Mouse (Mus musculus): ENCODE measurements around the gene Rundc3a. TPM values are rescaled to one million over a fixed set of nuclear protein-coding genes. Genes with fewer than 3 reads are reported as not detected.
"Not testable (repeated sequence)": the region's sequence is repeated elsewhere in the genome, so short reads cannot be mapped to it uniquely, and the experiment has no call there.

Gene Rundc3a
- total RNA-seq, 2 experiments from 2014 or later: 0.66 to 0.90 TPM

GRCm38 (mm10) chr11:102385075-102385474, 8.1 kb upstream of the Rundc3a start:
- intact Hi-C loops (cut with DNase I; ENCODE audit: low total_unique reads): loop anchor here (5.0 kb wide), 1 partner anchor 33 kb away; no protein-coding TSS in a partner anchor
- no peak for DNase-seq

- intact Hi-C loops (cut with DNase I; ENCODE audit: low total_unique reads): loop anchor here (5.0 kb wide), 1 partner anchor 34 kb away; no protein-coding TSS in a partner anchor
- DNase-seq: no peak
Measured at GRCm38 (mm10) chr11:102386121-102386520, 7.1 kb upstream of the Rundc3a start.

- intact Hi-C loops (cut with DNase I; ENCODE audit: low total_unique reads): loop anchor here (5.0 kb wide), 1 partner anchor 37 kb away; no protein-coding TSS in a partner anchor
- DNase-seq: not testable (repeated sequence)
Measured at GRCm38 (mm10) chr11:102389436-102389835, 3.8 kb upstream of the Rundc3a start.

GRCm38 (mm10) chr11:102392441-102393237, 564 bp upstream of the Rundc3a start:
- intact Hi-C loops (cut with DNase I; ENCODE audit: low total_unique reads): no loop called here
- DNase-seq: no peak

- no peak for DNase-seq
- intact Hi-C loops (cut with DNase I; ENCODE audit: low total_unique reads): no loop called here
Measured at GRCm38 (mm10) chr11:102393719-102394420, 667 bp downstream of the Rundc3a start.

GRCm38 (mm10) chr11:102394421-102395124, 1.4 kb downstream of the Rundc3a start:
- no peak for DNase-seq
- intact Hi-C loops (cut with DNase I; ENCODE audit: low total_unique reads): no loop called here

- intact Hi-C loops (cut with DNase I; ENCODE audit: low total_unique reads): no loop called here
Measured at GRCm38 (mm10) chr11:102395250-102395649, 2.0 kb downstream of the Rundc3a start.

DNA sequence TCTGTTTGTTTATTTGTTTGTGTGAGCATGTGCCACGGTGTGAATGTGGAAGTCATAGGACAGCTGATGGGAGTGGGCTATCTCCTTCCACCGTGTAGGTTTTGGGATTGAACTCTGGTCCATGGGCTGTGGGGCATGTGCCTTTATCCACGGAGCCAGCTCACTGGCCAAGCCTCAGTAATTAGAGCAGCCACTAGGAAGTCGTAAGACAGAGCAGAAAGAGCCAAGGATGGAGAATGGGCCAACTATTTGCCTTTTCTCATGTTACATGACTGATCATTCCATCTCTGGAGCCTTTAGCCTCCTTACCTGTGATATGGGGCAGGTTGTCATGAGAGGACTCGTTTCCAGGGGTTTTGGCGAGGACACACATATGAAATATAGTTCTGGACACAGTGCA, 3.1 kb downstream of the Rundc3a start:
- intact Hi-C loops (cut with DNase I; ENCODE audit: low total_unique reads): no loop called here
- DNase-seq: no peak

More at GRCm38 (mm10) chr11:102395250-102395649, 2.0 kb downstream of the Rundc3a start:
- no peak for DNase-seq

GRCm38 (mm10) chr11:102396671-102397141, 3.5 kb downstream of the Rundc3a start:
- intact Hi-C loops (cut with DNase I; ENCODE audit: low total_unique reads): no loop called here
- DNase-seq: no peak

GRCm38 (mm10) chr11:102398007-102398825, 5.0 kb downstream of the Rundc3a start:
- no peak for DNase-seq
- intact Hi-C loops (cut with DNase I; ENCODE audit: low total_unique reads): no loop called here

DNA sequence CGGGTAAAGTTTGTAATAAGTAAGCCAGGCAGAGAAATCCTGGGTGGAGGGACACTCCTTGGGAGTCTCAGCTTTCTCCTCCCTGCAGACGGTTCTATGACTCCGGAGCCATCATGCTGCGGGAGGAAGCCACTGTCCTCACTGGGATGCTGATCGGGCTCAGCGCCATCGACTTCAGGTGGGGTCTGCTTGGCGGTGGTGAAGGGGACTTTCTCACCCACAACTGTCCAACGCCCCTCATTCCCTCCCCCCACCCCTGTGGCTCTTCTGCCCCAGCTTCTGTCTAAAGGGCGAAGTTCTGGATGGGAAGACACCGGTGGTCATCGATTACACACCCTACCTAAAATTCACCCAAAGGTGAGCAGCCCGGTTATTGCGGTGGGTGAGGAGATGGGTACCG, 5.9 kb downstream of the Rundc3a start:
- intact Hi-C loops (cut with DNase I; ENCODE audit: low total_unique reads): no loop called here
- no peak for DNase-seq

GRCm38 (mm10) chr11:102399610-102400072, 6.4 kb downstream of the Rundc3a start:
- peak; percentile 54 for DNase-seq
- intact Hi-C loops (cut with DNase I; ENCODE audit: low total_unique reads): loop anchor here (5.0 kb wide), 1 partner anchor 72 kb away; no protein-coding TSS in a partner anchor

DNA sequence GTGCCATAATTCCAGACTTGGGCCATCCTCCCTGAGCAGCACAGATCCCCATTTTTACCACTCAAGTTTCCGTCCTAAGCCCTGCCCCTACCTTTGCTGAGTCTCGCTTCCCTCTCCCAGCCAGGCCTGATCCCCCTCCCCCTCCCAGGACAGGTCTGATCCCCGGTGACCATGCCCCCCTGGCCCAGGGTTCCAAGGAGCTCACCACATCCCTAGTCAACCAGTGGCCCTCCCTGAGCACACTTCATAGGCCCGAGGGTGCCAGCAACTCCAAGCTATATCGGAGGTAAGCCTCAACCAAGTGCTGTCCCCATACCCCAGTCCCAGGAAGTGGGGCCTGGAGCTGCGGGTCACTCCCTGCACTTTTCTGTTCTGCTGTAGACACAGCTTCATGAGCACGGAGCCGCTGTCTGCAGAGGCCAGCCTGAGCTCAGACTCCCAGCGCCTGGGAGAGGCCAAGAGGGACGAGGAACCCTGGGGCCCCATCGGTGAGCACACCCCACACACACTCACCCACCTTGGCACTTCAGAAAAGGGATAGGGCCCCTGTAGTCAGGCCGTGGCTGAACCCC, 7.4 kb downstream of the Rundc3a start:
- DNase-seq: no peak
- intact Hi-C loops (cut with DNase I; ENCODE audit: low total_unique reads): loop anchor here (5.0 kb wide), 1 partner anchor 73 kb away; no protein-coding TSS in a partner anchor

- DNase-seq: no peak
- intact Hi-C loops (cut with DNase I; ENCODE audit: low total_unique reads): loop anchor here (5.0 kb wide), 1 partner anchor 75 kb away; no protein-coding TSS in a partner anchor
Measured at GRCm38 (mm10) chr11:102401898-102402500, 8.8 kb downstream of the Rundc3a start.

DNA sequence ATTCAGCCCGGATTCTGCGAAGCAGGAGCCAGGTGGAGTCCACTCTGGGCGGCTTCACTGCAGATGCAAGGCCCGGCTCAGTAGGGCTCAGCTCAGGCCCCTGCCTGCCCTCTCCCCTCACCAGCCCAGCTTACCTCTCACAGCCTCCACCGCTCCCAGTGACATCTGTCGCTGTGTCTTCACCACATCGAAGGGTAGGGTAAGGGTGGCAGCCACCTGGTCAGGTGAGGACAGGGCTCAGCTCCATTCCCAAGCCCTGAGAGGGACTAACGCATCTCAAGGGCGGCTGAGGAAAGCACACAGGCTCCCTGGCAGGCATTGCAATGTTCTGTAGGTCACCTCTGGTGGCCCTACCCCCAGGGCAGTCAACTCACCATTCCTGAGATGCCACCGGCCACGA, 10.5 kb downstream of the Rundc3a start:
- DNase-seq: no peak
- intact Hi-C loops (cut with DNase I; ENCODE audit: low total_unique reads): loop anchor here (5.0 kb wide), 1 partner anchor 76 kb away; no protein-coding TSS in a partner anchor

GRCm38 (mm10) chr11:102404161-102405010, 11.2 kb downstream of the Rundc3a start:
- intact Hi-C loops (cut with DNase I; ENCODE audit: low total_unique reads): loop anchor here (5.0 kb wide), 1 partner anchor 77 kb away; no protein-coding TSS in a partner anchor
- no peak for DNase-seq

Data from gastrocnemius, postnatal 14 days (tissue).